Mouse (Mus musculus) c-Kit-positive CD71-positive TER-119-positive erythroid progenitor cells, embryonic 14.5 days (primary cell): ENCODE results near the gene Dag1.
A peak's percentile ranks its signal among the peaks of the same experiment; 100 is the strongest.

Experiments used
- DNase-seq: peaks from one replicate; pipeline ENCODE4 v3.0.0-alpha.2; 2013; ENCODE audit warnings: low spot score

Dag1 gene

GRCm38 (mm10) chr9:108223633-108224032, 40.1 kb downstream of the Dag1 start:
- DNase-seq: no peak

- no peak for DNase-seq
These were observed 42.2 kb downstream of the Dag1 start for GRCm38 (mm10) chr9:108221566-108221965.

- DNase-seq: no peak
These were observed 43.4 kb downstream of the Dag1 start for GRCm38 (mm10) chr9:108220380-108220774.

DNA sequence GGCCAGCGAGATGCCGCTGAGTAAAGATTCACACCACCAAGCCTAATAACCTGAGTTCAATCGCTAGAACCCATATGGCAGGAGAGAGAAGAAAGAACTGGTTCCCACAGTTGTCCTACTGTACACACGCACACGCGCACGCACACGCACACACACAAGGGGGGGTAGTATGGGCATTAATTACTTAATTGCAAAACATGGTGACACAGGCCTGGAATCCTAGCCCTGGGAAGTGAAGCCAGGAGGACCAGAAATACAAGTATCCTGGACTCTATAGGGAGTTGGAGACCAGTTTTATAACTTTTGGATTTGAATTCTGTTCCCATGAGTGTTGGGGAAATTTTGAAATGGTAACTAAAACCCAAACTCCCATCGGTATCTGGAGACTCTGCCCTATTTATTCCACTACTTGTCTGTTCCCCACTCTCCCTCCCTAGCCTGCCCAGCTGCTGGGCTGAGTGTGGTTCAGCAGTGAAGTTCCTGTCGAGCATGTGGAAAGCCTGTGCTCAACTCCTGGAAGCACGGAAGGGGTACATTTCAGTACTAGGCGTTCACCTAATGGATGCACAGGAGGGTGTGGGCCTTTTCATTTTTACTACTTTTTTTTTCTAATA, 43.9 kb downstream of the Dag1 start:
- DNase-seq: no peak

DNA sequence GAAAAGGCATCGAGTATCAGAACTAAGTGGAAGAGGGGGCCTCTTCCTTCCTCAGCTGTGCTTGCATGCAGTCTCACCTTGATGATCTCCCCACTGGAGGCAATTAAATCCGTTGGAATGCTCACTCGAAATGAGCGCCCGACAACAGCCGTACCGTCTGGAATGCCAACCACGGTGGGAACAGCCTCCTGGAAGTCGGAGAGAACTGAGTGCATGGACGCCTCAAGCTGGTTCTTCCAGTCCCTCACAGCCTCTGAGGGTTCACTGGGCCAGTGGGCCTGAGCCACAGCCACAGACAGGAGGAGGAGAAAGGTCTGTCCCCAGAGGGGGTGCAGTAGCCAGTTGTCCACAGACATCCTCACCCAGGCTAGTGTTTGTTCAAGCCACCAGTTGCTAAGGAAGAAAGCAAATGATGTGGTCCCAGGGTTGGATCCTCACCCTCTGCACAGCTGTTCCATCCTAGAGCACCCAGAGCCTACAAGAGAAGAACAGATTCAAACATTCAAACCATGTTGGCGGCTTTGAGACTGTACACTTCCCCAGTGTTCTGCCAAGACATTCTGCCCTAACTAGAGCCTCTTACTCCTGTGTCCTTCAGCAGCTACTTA, 45.7 kb downstream of the Dag1 start:
- no peak for DNase-seq

DNA sequence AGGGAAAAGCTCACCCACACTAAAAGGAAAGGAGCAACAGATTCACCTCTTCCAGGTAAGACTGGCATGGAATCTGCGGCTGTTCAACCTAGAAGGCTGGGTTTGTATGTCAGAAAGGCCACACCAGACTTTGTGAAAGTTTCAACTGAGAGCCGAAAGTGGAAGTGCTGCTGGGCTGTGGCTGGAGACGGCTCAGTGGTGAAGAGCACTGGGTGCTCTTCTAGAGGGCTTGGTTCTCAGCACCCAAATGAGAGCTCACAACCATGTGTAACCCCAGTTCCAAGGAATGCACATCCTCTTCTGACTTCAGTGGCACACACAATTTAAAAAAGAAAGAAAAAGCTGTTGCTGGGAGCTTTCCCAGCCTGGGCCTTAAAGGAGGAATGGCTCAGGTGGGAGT, 46.4 kb downstream of the Dag1 start:
- no peak for DNase-seq

- DNase-seq: no peak
These were observed 50.7 kb downstream of the Dag1 start for GRCm38 (mm10) chr9:108213105-108213504.

DNA sequence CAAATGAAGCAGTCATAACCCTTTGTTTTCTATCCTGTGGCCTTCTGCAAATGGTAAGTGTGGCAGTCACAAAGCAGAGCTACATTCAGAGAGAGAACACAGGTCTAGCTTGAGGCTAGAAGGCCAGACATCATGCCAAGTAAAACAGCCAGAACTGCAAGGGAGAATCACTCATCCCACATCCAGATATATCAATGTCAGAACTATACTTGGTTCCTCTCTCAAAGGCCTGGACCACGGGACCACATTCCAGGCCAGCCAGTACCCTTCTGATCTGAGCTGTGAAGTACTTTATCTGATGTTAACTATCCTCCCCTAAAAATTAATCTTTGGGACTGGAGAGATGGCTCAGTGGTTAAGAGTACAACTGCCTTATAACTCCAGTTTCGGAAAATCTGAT, 51.3 kb downstream of the Dag1 start:
- DNase-seq: no peak

- no peak for DNase-seq
These were observed 58.2 kb downstream of the Dag1 start for GRCm38 (mm10) chr9:108205571-108205901.

DNA sequence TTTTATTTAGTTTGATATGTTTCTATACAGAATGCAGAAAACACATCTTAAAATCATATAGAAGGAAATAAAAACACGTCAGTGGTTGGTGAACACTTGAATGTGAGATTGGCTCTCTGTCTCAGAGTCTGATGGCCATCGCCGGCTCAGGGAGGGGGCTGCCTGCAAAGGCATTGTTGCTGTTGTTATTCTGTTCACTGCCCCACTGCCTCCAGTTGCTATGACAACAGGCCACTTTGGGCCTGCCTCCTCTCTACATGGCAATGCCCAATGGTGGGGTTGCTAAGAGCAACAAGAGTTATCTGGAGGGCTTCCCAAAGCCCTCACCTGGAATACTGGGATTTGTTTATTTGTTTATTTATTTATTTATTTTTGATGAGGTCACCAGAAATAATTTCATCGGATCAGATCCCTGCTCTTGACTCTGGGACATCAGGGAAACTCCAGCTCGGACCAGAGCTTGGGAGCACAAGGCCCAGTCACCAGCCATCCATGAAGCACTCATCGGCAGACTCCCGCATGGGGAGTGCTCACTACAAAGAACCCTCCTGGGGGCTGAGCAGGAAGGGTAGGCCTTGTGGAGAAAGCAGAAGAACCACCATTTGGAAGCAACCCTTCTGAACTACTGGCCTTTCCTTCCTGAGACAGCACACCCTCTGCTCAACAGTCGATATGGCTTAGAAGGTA, 58.7 kb downstream of the Dag1 start:
- DNase-seq: no peak

DNA sequence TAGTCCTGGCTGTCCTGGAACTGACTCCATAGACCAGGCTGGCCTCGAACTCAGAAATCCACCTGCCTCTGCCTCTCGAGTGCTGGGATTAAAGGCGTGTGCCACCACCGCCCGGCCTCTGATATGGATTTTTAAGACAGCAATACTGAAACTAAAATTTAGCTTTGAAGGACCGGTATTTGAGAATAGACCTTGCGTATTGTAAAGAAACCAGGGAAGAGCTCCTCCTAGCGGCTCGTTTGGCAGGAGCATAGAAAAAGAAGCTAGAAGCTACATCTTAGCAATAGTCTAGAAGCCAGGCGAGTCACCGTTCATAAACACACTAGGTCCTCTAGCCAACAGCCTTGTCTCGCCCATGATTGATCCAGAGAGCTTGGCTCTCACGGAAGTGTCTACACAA, 60.7 kb downstream of the Dag1 start:
- DNase-seq: peak; percentile 80

DNA sequence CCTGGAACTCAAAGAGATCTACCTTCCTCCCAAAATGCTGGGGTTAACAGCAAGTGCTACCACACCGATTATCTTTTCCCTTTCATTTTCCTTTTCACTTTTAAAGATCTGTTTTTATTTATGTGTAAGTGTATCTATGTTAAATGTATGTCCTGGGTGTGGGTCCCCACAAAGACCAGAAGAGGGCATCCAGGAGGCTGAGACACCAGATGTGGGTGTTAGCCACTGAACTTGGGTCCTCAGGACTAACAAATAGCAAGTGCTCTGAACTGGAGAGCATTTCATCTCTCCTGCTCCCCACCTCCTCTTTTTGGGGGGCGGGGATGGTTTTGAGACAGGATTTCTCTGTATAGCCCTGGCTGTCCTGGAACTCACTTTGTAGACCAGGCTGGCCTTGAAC, 61.6 kb downstream of the Dag1 start:
- peak; percentile 14 for DNase-seq

- peak; percentile 96 for DNase-seq
These were observed 62.6 kb downstream of the Dag1 start for GRCm38 (mm10) chr9:108201160-108201559.

DNA sequence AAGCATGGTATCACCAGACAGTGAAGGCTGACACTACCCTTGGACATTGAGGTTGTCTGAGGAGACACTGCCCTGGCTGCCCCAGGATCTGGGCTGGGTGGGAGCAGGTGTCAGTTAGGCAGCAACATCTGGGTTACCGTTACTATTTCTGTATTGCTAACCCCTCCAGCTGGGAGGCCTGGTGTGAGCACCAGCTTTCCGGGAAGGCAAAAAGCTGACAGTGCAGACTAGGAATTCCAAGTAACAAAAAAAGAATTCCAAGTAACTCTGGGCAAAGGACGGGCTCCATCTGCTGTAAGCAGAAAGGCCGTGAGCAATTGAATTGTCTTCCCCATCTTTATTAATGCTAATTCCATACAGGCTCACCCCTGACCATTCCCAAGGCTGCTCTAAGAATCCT, 65.1 kb downstream of the Dag1 start:
- DNase-seq: no peak

GRCm38 (mm10) chr9:108196920-108197677, 66.7 kb downstream of the Dag1 start:
- no peak for DNase-seq

DNA sequence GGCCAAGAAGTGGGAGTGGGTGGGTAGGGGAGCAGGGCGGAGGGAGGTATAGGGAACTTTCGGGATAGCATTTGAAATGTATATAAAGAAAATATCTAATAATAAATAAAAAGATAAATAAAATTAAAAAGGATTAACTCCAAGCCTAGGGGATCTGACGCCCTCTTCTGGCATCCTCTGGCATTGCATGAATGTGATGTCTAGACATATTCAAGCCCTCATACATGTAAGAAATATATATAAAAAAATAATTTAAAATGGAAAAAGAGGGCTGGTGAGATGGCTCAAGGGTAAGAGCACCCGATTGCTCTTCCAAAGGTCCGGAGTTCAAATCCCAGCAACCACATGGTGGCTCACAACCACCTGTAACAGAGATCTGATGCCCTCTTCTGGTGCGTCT, 67.5 kb downstream of the Dag1 start:
- DNase-seq: peak; percentile 19

DNA sequence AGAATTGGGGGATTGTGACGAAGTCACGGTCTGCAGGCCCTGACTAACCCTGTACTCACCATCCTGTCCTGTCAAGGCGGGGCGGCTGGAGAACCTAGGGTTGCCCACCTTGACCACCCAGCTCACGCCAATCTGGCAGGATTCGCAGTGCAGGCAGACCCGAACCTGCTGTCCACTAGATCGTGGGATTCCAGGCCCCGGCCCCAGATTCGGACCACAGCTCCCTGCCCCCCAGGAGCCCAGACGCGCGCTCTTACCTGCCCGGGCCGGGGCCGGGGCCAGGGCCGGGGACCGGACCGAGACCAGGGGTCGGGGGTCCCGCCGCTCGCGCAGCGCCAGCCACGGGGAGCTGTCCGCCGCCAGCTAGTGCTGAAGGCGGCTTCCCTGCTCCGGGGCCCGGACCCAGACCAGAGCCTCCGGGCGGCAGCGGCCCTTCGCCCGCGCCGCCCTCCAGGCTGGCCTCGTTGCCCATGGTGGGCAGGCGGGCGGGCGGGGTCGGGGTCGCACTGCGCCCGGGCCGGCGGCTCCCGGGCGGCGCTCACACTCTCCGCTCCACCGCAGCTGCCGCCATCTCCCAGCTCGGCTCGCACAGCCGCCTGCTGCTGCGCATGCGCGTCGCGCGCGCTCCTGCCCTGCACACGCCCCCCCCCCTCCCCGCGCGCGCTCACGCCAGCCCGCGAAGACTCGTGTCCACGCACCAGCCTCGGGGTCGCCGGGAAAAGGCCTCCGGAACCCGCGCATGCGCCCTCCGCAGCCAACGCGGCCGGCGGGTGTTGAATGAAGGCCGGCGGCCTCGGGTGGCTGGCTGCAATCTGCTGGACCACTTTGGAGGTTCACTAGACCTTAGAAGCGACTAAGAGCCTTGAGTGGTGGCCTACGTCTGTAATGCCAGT, 73.7 kb downstream of the Dag1 start, which contains the start of gene Bsn:
Bsn (minus strand) TSS at position 598 of the 893 bp plus-strand sequence.
- peak; percentile 15 for DNase-seq

DNA sequence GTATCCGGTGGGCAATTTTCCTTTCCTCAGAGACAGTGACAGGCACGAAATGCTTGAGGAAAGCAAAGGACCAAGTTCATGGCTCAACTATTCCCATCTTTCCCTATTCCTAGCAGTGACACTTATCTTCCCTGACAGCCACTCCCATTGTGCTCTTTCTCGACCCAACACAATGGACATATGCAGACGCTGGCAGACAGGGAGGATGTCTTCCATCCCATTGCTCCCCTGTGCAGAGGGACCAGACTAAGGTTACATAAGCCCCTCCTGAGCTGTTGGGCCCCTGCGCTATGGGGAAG, 74.3 kb downstream of the Dag1 start:
- DNase-seq: no peak

GRCm38 (mm10) chr9:108189023-108189422, 74.7 kb downstream of the Dag1 start:
- no peak for DNase-seq

- no peak for DNase-seq
These were observed 75.2 kb downstream of the Dag1 start for GRCm38 (mm10) chr9:108188511-108188910.

GRCm38 (mm10) chr9:108187616-108188015, 76.1 kb downstream of the Dag1 start:
- no peak for DNase-seq

DNA sequence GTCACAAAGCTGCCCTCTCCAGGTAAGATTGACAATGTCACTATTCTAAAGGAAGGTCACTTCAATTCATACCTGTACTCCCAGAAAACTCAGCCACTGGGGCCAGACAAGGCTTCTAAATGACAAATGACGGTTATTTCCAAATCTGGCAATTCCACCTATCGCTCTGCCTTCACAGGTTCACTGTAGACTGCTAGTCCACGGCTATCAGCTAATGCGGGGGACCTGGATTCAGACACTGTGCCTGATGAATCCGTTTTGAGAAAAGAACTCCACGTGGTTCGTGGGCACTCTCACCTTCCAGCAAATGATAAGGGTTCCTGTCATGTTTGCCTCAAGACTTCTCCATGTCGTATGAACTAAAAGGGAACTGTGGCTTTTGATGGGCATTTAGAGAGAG, 78.0 kb downstream of the Dag1 start:
- no peak for DNase-seq
